Mouse (Mus musculus): ENCODE measurements at regions not wholly inside any gene's neighbourhood (a gene's known extent, or its start where the extent isn't known, plus 50 kb on each side); places are given as distances from the start of the nearest gene placed in this dataset.
A peak's percentile ranks its signal among the peaks of the same experiment; 100 is the strongest.

DNA sequence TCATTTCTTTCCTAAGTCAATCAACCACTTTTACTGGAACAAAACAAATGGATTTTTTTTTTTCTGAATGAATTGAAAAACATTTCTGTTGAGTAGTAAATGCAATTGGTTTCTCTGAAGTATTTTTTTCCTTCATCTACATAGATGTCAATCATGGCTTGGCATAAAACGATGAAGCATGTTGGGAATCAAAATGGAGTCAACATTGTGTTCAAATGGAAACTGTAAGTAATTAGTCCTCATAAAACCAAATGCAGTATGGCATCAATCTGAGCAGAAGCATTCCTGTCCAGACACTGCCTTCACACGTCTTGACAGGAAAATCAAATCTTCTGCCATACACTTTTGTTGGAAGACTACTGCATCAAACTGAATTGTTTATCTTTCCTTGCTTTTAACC, 237.0 kb downstream of the Pcdh18 start:
- DNase-seq (ENCODE audit: low read depth, low spot score), result no peak

DNA sequence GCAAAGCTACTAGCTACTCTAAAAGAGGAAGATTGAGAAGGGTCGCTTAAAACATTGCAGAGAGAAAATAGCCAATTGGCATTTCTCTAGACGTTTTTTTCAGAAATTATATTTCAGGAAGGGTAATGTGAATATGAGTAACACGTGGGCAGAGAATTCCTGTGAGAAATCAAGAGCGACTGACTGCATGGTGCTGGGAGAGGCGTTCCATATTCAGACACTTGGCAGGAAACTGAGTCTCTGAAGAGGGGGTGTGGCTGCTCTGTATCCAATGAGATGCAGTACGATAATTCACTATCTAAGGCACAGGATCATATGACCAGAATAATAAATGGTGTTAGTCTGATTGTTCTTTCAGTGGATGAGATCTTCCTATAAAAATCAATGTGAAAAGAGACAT, 252.5 kb downstream of the Pcdh18 start:
- DNase-seq (ENCODE audit: low read depth, low spot score), result peak; percentile 13

DNA sequence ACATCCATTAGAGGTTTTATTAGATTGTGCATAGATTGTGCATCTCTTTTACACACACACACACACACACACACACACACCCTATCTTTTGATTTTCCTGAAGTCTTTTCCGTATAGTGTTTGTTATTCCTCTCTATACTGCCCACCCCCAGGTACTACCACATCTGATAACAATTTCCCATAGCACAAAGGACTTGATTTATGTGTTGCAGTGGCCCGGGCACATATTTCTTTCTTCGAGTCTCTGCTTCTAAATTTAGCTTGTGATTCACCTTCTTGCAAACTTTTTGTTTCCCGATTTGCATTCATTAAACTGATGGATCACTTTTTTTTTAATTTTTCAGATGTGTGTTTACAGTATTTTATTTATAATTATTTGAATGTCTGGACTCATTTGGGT, 254.8 kb downstream of the Pcdh18 start:
- no peak for DNase-seq (ENCODE audit: low read depth, low spot score)

DNA sequence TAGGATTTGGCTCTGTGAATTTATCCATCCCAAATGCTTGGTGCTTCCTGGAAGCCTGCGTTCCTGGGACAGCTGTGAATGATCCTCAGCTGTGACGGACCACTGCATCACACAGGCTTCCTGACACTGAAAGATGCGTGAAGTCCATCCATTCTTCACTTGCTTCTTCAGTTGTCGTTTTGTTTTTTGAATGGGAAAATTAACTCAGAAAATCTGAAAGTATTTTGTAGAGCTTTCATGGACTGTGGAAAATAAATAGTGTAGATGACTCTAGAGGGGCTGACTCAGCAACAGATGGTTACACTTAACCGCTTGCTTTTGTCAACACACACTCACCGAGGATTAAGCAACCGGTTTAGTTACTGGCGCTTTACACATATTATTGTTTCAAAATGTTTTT, 272.0 kb downstream of the Pcdh18 start:
- DNase-seq (ENCODE audit: low read depth, low spot score), result peak; percentile 57
